Mouse (Mus musculus) embryonic facial prominence, embryonic 14.5 days (tissue): ENCODE data around the gene Uqcrh. TPM values are rescaled to one million over a fixed set of nuclear protein-coding genes. Genes with fewer than 3 reads are reported as not detected.

Experiments used
- polyA plus RNA-seq: library from polyadenylated mRNA; unstranded; fragments of >200 nt; fragmentation: Nextera tagmentation; extraction: Ambion mirVana; gene quantifications from 2 replicates; pipeline ENCODE4 v1.2.1, GENCODE M21; 2014

Gene Uqcrh
- polyA plus RNA-seq, 1 experiment from 2014 or later, result 572 TPM

Other genes with a start within 250 kb of the Uqcrh start
- gene Mob3c, start 247.0 kb downstream of the Uqcrh start, polyA plus RNA-seq, result 8.3 and 11.6 TPM in 2 replicates
- 24.1 and 25.3 TPM in 2 replicates for gene Mknk1, start 235.9 kb downstream of the Uqcrh start, polyA plus RNA-seq
- gene Kncn, start 190.7 kb downstream of the Uqcrh start, polyA plus RNA-seq, result 0.31 TPM in 1 of 2 replicates, not detected in the other
- gene 6430628N08Rik, start 184.4 kb downstream of the Uqcrh start, polyA plus RNA-seq, result 0.10 and 0.29 TPM in 2 replicates
- 0.26 and 0.58 TPM in 2 replicates for gene Dmbx1, start 135.1 kb downstream of the Uqcrh start, polyA plus RNA-seq
- gene Faah, start 57.1 kb downstream of the Uqcrh start, polyA plus RNA-seq, result 3.8 and 4.5 TPM in 2 replicates
- 17.7 and 20.2 TPM in 2 replicates for gene Nsun4, start 21.2 kb downstream of the Uqcrh start, polyA plus RNA-seq
- 73.1 and 85.5 TPM in 2 replicates for gene Lrrc41, start 198 bp upstream of the Uqcrh start, polyA plus RNA-seq
- gene Rad54l, start 48.6 kb upstream of the Uqcrh start, polyA plus RNA-seq, result 20.7 and 22.6 TPM in 2 replicates
- 60.4 and 62.7 TPM in 2 replicates for gene Pomgnt1, start 48.8 kb upstream of the Uqcrh start, polyA plus RNA-seq
- 2.3 and 2.4 TPM in 2 replicates for gene Lurap1, start 76.3 kb upstream of the Uqcrh start, polyA plus RNA-seq
- 1.7 and 4.0 TPM in 2 replicates for gene Tspan1, start 92.5 kb upstream of the Uqcrh start, polyA plus RNA-seq
- not detected in 2 replicates for gene 1700042G07Rik, start 98.3 kb upstream of the Uqcrh start, polyA plus RNA-seq
- gene Gm49337, start 98.3 kb upstream of the Uqcrh start, polyA plus RNA-seq, result not detected in 2 replicates
- 15.5 and 17.0 TPM in 2 replicates for gene Pik3r3, start 146.5 kb upstream of the Uqcrh start, polyA plus RNA-seq